Mouse (Mus musculus): ENCODE data around the gene Gm42674. TPM values are rescaled to one million over a fixed set of nuclear protein-coding genes. Genes with fewer than 3 reads are reported as not detected.
A peak's percentile ranks its signal among the peaks of the same experiment; 100 is the strongest.

Gm42674 gene
- polyA plus RNA-seq, 1 experiment from 2014 or later = not detected

DNA sequence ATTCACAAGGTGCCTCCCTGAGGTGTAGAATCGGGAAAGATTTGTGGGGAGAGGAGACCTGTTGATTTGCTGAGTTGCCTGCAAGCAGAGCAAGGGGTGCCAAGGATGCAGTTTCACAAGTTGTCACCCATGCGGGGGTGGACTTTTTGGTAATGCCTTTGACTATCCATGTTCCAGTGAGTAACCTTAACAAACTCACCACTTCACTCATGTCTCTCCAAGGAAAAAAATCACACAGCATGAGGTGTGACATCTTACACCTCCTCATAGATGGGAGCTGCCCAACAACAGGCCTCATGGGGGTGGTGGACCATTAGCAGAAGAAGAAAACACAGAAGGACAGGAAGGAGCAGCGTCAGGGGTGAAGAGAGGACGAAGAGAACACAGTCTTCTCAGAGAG is 19.1 kb upstream of the Gm42674 start:
- WGBS = 72% methylated on average over 4 of the region's 4 CpGs
- no peak for ATAC-seq (ENCODE audit: low FRiP score, low TSS enrichment)

DNA sequence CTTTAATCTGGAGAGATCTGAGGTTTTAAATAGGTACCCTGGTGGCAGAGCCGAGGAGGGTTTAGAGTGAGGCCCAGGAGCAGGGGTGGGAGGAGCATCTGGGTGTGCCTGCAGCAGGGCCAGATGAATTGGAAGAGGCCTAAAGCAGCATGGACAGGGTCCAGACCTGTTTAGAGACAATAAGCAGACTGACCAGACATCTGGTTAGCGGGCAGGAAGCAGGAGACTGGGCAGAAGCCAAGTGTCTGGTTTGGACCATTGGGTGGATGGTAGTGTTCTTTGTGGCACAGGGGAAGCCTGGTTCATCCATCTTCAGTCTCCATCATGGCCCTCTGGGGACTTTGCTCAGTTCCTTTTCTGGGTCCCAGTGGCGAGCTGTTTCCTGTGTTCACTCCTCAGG is 17.8 kb upstream of the Gm42674 start:
- Histone ChIP-seq H3K9me3 (ENCODE audit: low read length) (no peaks in the 10 kb centered on the region), H3K36me3 (ENCODE audit: insufficient read depth, low read length) (no peaks in the 10 kb centered on the region), H3K4me2 (replicated peaks; ENCODE audit: low read depth, low read length) (no peak overlapping the region), H3K9ac (replicated peaks; ENCODE audit: low read length) (no peak overlapping the region), H3K27me3 (ENCODE audit: insufficient read depth, low read length) (no peaks in the 10 kb centered on the region), H3K27ac (ENCODE audit: low read length) (no peak overlapping the region), H3K4me3 (ENCODE audit: low read length) (no peak overlapping the region), H3K4me1 (ENCODE audit: insufficient read depth, low read length) (peaks cover 12% of the 10 kb centered on the region; the same call in 1 of the 2 replicates)
- ATAC-seq (ENCODE audit: low FRiP score, low TSS enrichment) = no peak
- WGBS = 37% methylated on average over 3 of the region's 3 CpGs

More for the DNA sequence above, 19.1 kb upstream of the Gm42674 start:
- Histone ChIP-seq H3K36me3 (ENCODE audit: insufficient read depth, low read length) (no peaks in the 10 kb centered on the region), H3K9me3 (ENCODE audit: low read length) (no peaks in the 10 kb centered on the region), H3K27ac (ENCODE audit: low read length) (no peak overlapping the region), H3K9ac (replicated peaks; ENCODE audit: low read length) (no peak overlapping the region), H3K4me2 (replicated peaks; ENCODE audit: low read depth, low read length) (no peak overlapping the region), H3K4me3 (ENCODE audit: low read length) (no peak overlapping the region), H3K4me1 (ENCODE audit: insufficient read depth, low read length) (peaks cover 9% of the 10 kb centered on the region; the same call in 1 of the 2 replicates), H3K27me3 (ENCODE audit: insufficient read depth, low read length) (no peaks in the 10 kb centered on the region)

- no peak overlapping the region for H3K9ac ChIP-seq (replicated peaks; ENCODE audit: low read length)
- H3K27me3 ChIP-seq (ENCODE audit: insufficient read depth, low read length) = no peaks in the 10 kb centered on the region
- no peak overlapping the region for H3K4me2 ChIP-seq (replicated peaks; ENCODE audit: low read depth, low read length)
- H3K36me3 ChIP-seq (ENCODE audit: insufficient read depth, low read length) = no peaks in the 10 kb centered on the region
- no peak overlapping the region for H3K4me3 ChIP-seq (ENCODE audit: low read length)
- H3K9me3 ChIP-seq (ENCODE audit: low read length) = no peaks in the 10 kb centered on the region
- peaks cover 12% of the 10 kb centered on the region; the same call in 1 of the 2 replicates for H3K4me1 ChIP-seq (ENCODE audit: insufficient read depth, low read length)
- WGBS = 35% methylated on average over 5 of the region's 5 CpGs
- no peak overlapping the region for H3K27ac ChIP-seq (ENCODE audit: low read length)
- ATAC-seq (ENCODE audit: low FRiP score, low TSS enrichment) = peak; percentile 55
These were observed 16.1 kb upstream of the Gm42674 start for GRCm38 (mm10) chr3:90585595-90585994.

DNA sequence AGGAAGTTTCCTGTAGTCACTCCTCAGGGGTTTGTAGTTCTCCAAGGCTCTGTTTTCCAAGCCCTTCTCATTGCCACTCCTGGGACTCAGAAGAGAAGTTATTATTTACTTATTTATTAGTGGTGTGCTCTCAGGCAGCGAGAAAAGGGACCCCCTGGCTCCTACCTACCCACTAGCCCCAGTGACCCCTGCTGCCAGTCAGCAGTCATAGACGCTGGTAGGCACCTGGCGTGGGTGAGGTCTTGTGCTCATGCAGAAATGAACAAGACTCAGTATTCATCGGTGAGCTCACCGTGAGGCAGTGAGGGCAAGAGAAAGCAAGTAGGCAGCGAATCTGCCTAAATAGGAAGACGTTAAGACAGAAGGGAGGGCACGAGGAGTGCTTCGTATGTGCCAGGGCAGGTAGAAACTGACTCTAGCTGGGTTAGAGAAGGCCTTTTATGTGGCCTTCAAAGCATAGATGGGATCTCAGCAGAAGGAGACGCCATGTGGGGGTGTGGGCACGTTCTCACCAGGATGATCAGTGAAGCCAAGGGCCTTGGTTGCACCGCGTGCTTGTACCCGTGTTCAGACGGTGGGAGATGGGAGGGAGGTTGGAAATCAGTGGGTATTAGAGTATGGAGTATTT is 15.6 kb upstream of the Gm42674 start:
- no peak overlapping the region for H3K9ac ChIP-seq (replicated peaks; ENCODE audit: low read length)
- H3K27ac ChIP-seq (ENCODE audit: low read length) = no peak overlapping the region
- H3K4me3 ChIP-seq (ENCODE audit: low read length) = no peak overlapping the region
- H3K4me2 ChIP-seq (replicated peaks; ENCODE audit: low read depth, low read length) = no peak overlapping the region
- no peak for ATAC-seq (ENCODE audit: low FRiP score, low TSS enrichment)
- peaks cover 12% of the 10 kb centered on the region; the same call in 1 of the 2 replicates for H3K4me1 ChIP-seq (ENCODE audit: insufficient read depth, low read length)
- 81% methylated on average over 15 of the region's 15 CpGs for WGBS
- H3K27me3 ChIP-seq (ENCODE audit: insufficient read depth, low read length) = no peaks in the 10 kb centered on the region
- H3K9me3 ChIP-seq (ENCODE audit: low read length) = no peaks in the 10 kb centered on the region
- H3K36me3 ChIP-seq (ENCODE audit: insufficient read depth, low read length) = no peaks in the 10 kb centered on the region

DNA sequence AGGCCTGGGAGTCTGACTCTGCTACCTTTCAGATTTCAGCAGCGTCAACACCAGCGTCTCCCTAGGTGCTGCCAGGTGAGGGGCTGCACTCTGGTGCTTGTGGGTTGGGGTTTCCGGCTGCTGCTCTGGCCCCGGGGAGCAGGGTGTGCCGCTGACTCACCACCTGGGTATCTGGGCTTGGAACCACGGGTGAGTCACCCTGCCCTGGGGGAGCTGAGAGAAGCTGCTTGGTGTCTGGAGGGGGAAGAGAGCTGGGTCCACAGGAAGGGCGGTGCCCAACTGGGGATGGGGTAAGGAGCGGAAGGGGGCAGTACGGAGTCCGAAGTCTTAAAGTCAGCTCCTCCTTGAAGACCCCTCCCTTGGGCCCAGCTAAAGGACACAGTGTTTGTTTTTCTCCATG is 14.8 kb upstream of the Gm42674 start:
- H3K9me3 ChIP-seq (ENCODE audit: low read length) = no peaks in the 10 kb centered on the region
- H3K36me3 ChIP-seq (ENCODE audit: insufficient read depth, low read length) = no peaks in the 10 kb centered on the region
- H3K27me3 ChIP-seq (ENCODE audit: insufficient read depth, low read length) = no peaks in the 10 kb centered on the region
- no peak overlapping the region for H3K9ac ChIP-seq (replicated peaks; ENCODE audit: low read length)
- no peak overlapping the region for H3K4me3 ChIP-seq (ENCODE audit: low read length)
- ATAC-seq (ENCODE audit: low FRiP score, low TSS enrichment) = peak; percentile 50
- WGBS = 56% methylated on average over 10 of the region's 10 CpGs
- no peak overlapping the region for H3K4me2 ChIP-seq (replicated peaks; ENCODE audit: low read depth, low read length)
- H3K4me1 ChIP-seq (ENCODE audit: insufficient read depth, low read length) = peaks cover 12% of the 10 kb centered on the region; the same call in 1 of the 2 replicates
- H3K27ac ChIP-seq (ENCODE audit: low read length) = peak overlapping the region; percentile 52

DNA sequence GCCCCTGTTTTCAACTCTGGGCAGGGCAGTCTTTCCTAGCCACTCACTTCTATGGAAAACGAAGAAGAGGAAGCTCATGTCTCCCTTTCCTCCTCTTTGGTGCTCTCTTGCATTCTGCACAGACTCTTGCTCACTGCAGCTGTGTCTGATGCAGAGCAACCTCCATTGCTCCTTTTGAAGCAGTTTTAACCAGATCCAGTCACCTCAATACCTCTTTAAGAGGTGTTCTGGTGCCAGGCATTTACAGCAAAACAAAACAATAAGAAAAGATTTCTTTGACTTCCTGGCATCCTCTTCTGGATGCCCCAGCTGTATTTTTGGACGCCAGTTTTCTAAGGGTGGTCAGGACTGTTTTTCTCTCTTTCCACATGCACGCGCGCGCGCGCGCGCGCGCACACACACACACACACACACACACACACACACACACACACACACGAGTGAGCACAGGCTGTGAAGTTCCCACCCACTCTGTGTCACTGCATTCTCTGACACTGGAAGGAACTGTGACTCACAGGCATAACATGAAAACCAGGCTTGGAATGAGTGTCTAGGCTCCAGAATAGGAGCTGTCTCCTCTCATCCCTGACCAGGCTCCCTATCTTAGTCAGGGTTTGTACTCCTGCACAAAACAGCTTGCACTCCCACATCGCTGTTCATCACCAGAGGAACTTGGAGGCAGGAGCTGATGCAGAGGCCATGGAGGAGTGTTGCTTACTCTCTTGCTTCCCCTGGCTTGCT is 14.2 kb upstream of the Gm42674 start:
- Histone ChIP-seq H3K9ac (replicated peaks; ENCODE audit: low read length) (no peak overlapping the region), H3K4me2 (replicated peaks; ENCODE audit: low read depth, low read length) (no peak overlapping the region), H3K36me3 (ENCODE audit: insufficient read depth, low read length) (no peaks in the 10 kb centered on the region), H3K27ac (ENCODE audit: low read length) (peak overlapping the region; percentile 52), H3K9me3 (ENCODE audit: low read length) (no peaks in the 10 kb centered on the region), H3K27me3 (ENCODE audit: insufficient read depth, low read length) (no peaks in the 10 kb centered on the region), H3K4me1 (ENCODE audit: insufficient read depth, low read length) (peaks cover 12% of the 10 kb centered on the region; the same call in 1 of the 2 replicates), H3K4me3 (ENCODE audit: low read length) (no peak overlapping the region)
- WGBS = 81% methylated on average over 14 of the region's 14 CpGs
- ATAC-seq (ENCODE audit: low FRiP score, low TSS enrichment) = no peak

GRCm38 (mm10) chr3:90589390-90589789 is 12.3 kb upstream of the Gm42674 start:
- H3K27ac ChIP-seq (ENCODE audit: low read length) = no peak overlapping the region
- no peak for ATAC-seq (ENCODE audit: low FRiP score, low TSS enrichment)
- WGBS = 72% methylated on average over 6 of the region's 6 CpGs

DNA sequence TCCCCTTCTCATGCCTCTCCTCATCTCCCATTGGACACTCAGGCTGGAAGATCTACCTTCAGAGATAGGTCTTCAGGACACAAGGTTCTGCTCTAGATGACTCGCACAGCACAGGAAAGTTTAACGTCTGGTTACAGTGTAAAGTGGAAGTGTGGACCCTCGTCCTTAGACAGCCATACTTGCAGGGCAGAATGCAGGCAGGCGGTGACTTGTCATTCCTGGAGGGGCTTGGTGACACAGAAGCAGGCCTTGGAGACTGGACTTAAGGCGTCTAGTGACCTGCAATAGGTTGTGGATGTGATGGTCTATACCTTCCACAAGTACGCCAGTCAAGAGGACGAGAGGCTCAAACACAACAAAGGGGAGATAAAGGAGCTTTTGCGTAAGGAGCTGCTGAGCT is 11.8 kb upstream of the Gm42674 start, which contains the start of gene S100a2:
S100a2 (plus strand) TSS at position 301 of the 400 bp plus-strand sequence.
- Histone ChIP-seq H3K36me3 (ENCODE audit: insufficient read depth, low read length) (no peaks in the 10 kb centered on the region), H3K4me2 (replicated peaks; ENCODE audit: low read depth, low read length) (no peak within 1 kb of the TSS), H3K9me3 (ENCODE audit: low read length) (no peaks in the 10 kb centered on the region), H3K4me1 (ENCODE audit: insufficient read depth, low read length) (peaks cover 12% of the 10 kb centered on the region; the same call in 1 of the 2 replicates), H3K9ac (replicated peaks; ENCODE audit: low read length) (no peak within 1 kb of the TSS), H3K27ac (ENCODE audit: low read length) (no peak within 1 kb of the TSS), H3K27me3 (ENCODE audit: insufficient read depth, low read length) (no peaks in the 10 kb centered on the region), H3K4me3 (ENCODE audit: low read length) (no peak within 1 kb of the TSS)
- WGBS = 92% methylated on average over 8 of the region's 8 CpGs
- ATAC-seq (ENCODE audit: low FRiP score, low TSS enrichment) = no peak

More at GRCm38 (mm10) chr3:90589390-90589789, 12.3 kb upstream of the Gm42674 start:
- Histone ChIP-seq H3K4me1 (ENCODE audit: insufficient read depth, low read length) (peaks cover 12% of the 10 kb centered on the region; the same call in 1 of the 2 replicates), H3K9me3 (ENCODE audit: low read length) (no peaks in the 10 kb centered on the region), H3K4me2 (replicated peaks; ENCODE audit: low read depth, low read length) (no peak overlapping the region), H3K9ac (replicated peaks; ENCODE audit: low read length) (no peak overlapping the region), H3K4me3 (ENCODE audit: low read length) (no peak overlapping the region), H3K27me3 (ENCODE audit: insufficient read depth, low read length) (no peaks in the 10 kb centered on the region), H3K36me3 (ENCODE audit: insufficient read depth, low read length) (no peaks in the 10 kb centered on the region)

DNA sequence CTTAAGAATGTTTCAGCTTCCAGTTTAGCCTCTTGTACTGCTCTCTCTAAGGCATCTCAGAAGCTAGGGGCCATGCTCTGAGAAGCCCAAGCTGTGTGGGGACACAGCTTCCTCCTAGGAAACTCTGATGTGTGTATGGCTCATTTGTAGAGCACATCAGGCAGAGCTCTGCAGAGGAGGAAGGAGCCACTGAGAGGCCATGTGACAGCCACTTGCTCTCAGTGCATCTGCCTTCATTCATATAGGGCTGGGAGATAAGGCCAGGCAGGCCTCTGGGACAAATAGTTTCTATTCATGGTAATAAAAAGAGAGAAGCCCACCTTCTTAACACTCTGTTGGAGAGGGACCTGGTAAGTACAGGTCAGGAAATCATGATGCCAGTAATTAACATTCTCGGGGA is 7.2 kb upstream of the Gm42674 start:
- Histone ChIP-seq H3K27me3 (ENCODE audit: insufficient read depth, low read length) (no peaks in the 10 kb centered on the region), H3K4me3 (ENCODE audit: low read length) (no peak overlapping the region), H3K9ac (replicated peaks; ENCODE audit: low read length) (no peak overlapping the region), H3K4me1 (ENCODE audit: insufficient read depth, low read length) (peaks cover 8% of the 10 kb centered on the region), H3K36me3 (ENCODE audit: insufficient read depth, low read length) (no peaks in the 10 kb centered on the region), H3K4me2 (replicated peaks; ENCODE audit: low read depth, low read length) (no peak overlapping the region), H3K27ac (ENCODE audit: low read length) (no peak overlapping the region), H3K9me3 (ENCODE audit: low read length) (no peaks in the 10 kb centered on the region)
- ATAC-seq (ENCODE audit: low FRiP score, low TSS enrichment) = no peak
- WGBS = 33% methylated on average over 1 of the region's 1 CpGs

GRCm38 (mm10) chr3:90595556-90595955 is 6.1 kb upstream of the Gm42674 start:
- Histone ChIP-seq H3K27ac (ENCODE audit: low read length) (no peak overlapping the region), H3K4me1 (ENCODE audit: insufficient read depth, low read length) (peaks cover 8% of the 10 kb centered on the region), H3K27me3 (ENCODE audit: insufficient read depth, low read length) (no peaks in the 10 kb centered on the region), H3K9ac (replicated peaks; ENCODE audit: low read length) (no peak overlapping the region), H3K4me3 (ENCODE audit: low read length) (no peak overlapping the region), H3K9me3 (ENCODE audit: low read length) (no peaks in the 10 kb centered on the region), H3K36me3 (ENCODE audit: insufficient read depth, low read length) (no peaks in the 10 kb centered on the region), H3K4me2 (replicated peaks; ENCODE audit: low read depth, low read length) (no peak overlapping the region)
- no peak for ATAC-seq (ENCODE audit: low FRiP score, low TSS enrichment)
- WGBS = 69% methylated on average over 5 of the region's 5 CpGs

All from kidney, embryonic 16.5 days (tissue).